Mouse (Mus musculus) kidney, postnatal 10 days (tissue): ENCODE data around the gene Abcb7.

Experiments
- DNase-seq: peaks from one replicate; pipeline ENCODE4 v3.0.0; 2021; ENCODE audit warnings: mixed read lengths

Abcb7 gene

DNA sequence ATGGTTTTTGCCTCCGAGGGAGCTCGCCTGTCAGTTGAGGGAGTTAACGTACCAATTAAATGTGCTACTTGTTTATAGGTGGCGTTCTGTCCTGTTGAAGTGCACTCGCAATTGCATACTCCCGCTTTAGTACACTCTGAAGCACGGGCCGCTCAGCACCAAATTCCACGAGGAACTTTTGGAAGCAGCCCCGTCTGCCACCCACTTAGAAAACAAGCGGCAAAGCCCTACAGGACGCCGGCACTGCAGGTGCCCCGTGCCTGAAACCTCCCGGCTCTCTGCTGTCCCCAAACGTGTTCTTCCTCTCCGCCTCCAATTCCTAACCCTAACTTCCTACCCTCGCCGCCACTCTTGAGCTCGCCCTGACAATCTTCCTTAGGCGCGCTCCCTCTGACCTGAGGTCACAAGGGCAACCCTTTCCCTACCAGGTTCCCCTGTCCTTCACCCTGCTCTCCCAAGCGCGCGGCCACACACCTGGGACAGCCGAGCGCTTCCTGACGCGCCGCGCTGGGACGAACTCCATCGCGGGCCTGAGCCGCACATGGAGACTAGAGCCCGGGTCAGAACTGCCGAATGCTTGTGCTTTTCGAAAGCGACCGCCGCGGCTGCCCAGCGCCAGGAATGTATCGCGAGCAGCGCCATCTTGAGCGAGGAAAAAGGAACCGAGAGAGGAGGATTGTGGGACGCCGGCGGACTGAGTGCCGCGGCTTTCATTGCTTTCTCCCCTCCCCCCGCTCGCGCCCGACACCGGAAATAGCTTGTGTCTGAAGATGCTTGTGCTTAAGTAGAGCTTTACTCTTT is at the start of gene Abcb7:
Gene Abcb7 (minus strand): TSS at position 674 of the 801 bp plus-strand sequence.
- DNase-seq: peak; percentile 93

- DNase-seq: peak; percentile 24
These were observed 48.1 kb upstream of the Abcb7 start for GRCm38 (mm10) chrX:104461755-104462154.

GRCm38 (mm10) chrX:104452433-104452832 is 38.8 kb upstream of the Abcb7 start:
- DNase-seq: no peak

GRCm38 (mm10) chrX:104433456-104433855 is 19.8 kb upstream of the Abcb7 start:
- peak; percentile 27 for DNase-seq

- DNase-seq: no peak
These were observed 14.5 kb upstream of the Abcb7 start for GRCm38 (mm10) chrX:104428108-104428507.

- no peak for DNase-seq
These were observed 339 bp upstream of the Abcb7 start for GRCm38 (mm10) chrX:104413995-104414394.

GRCm38 (mm10) chrX:104408137-104408536 is 5.5 kb downstream of the Abcb7 start:
- DNase-seq: no peak

- DNase-seq: peak; percentile 7
These were observed 11.2 kb downstream of the Abcb7 start for GRCm38 (mm10) chrX:104402463-104402862.

GRCm38 (mm10) chrX:104401134-104401533 is 12.5 kb downstream of the Abcb7 start:
- no peak for DNase-seq

DNA sequence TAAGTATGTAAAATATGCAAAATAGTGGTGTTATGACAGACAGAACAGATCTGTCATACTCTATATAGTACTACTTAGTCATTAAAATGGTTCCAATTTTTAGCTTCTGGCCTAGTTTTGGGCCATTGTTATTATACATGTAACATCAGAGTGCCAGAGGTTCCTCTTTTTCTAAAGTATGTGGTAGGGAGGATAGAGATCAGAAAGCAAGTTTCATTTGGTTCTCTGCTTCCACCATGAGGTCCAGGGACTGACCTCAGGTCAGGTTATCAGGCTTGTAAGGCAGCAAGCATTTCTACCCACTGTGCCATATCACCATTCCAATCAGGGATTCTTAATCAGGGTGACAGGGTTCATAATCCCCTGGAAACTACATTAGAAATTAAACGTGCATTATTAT is 16.1 kb downstream of the Abcb7 start:
- no peak for DNase-seq

DNA sequence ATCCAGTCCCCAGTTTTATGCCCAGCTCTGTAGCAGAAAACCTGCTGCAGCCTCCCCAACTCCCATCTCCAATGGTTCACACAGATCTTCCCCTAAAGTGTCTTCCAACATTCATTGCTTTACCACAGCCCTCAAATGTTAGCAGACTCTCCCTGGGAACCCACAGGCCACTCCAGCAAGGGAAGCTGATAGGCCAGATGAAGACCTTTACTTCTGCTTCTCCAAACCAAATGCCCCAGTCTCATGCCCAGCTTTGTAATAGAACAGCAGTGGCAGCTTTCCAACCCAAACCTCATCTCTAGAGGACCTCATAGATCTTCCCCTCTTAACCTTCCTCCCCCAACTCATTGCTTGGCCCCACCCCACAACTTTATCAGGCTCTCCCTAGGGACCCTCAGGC is 54.0 kb downstream of the Abcb7 start:
- no peak for DNase-seq

DNA sequence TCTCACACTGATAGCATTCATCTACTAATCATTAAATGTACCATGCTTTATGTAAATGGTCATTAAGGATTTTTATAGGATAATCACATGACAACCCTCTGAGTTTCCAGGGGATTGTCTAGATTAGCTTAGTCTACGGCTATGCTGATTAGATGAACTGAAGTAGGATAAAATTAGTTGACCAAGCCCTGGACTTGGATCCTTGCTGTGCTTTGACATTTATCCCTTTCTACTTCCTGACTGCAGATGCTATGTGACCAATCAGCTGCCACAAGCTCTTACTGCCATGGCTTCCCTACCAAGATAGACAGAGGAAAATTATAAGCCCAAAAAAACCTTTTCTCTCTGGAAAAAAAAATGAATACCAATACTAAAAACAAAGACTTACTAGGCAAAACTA is 57.8 kb downstream of the Abcb7 start:
- DNase-seq: no peak

GRCm38 (mm10) chrX:104348146-104348545 is 65.5 kb downstream of the Abcb7 start:
- DNase-seq: peak; percentile 22

GRCm38 (mm10) chrX:104291721-104292120 is 121.9 kb downstream of the Abcb7 start:
- DNase-seq: no peak

GRCm38 (mm10) chrX:104279828-104280227 is 133.8 kb downstream of the Abcb7 start:
- DNase-seq: no peak

- DNase-seq: no peak
These were observed 149.3 kb downstream of the Abcb7 start for GRCm38 (mm10) chrX:104264371-104264770.

DNA sequence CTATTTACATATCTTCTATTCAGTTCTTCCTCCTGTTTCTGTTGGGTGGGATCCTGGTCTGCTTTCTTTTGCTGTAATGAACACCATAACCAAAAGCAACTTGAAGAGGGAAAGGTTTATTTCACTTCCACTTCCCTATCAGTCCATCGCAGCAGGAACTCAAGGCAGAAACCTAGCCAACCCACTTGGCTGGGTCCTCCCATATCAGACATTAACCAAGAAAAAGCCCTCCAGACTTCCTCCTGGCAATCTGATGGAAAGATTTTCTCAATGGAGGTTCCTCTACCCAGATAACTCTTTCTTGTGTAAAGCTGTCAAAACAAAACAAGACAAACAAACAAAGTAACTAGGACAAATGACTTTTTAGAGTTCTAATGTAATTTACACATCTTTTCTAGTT is 151.2 kb downstream of the Abcb7 start:
- DNase-seq: no peak

DNA sequence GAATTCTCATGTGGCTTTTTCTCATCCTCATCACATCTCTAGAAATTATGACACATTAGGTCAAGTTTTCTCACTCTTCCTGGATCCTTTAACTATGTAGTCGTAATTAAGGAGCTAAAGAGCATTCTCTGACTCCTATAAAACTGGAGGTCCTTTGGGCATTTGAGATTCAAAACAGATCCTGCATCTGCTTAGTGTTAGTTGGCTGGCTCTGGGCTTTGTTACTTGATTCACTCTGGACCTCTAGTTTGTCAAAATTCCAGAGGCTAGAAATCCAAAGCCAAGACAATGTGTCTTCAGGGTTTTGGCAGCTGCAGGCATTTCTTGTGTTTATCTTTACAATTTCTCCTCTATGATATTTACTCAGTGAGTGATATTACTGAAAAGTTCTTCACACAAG is 157.1 kb downstream of the Abcb7 start:
- DNase-seq: no peak
